Mouse (Mus musculus) limb, embryonic 11.5 days (tissue): ENCODE results near the gene Cox6a2. TPM values are rescaled to one million over a fixed set of nuclear protein-coding genes. Genes with fewer than 3 reads are reported as not detected.
"Not testable (repeated sequence)": the region's sequence is repeated elsewhere in the genome, so short reads cannot be mapped to it uniquely, and the experiment has no call there.

Experiments used
- ATAC-seq: fragments of 200-750 bp; cut with Nextera tagmentation; 2 replicates; pipeline ENCODE4 v1.8.0; 2017; ENCODE audit warnings: low read depth; ENCODE audit not compliant: insufficient number of reproducible peaks, low FRiP score, low TSS enrichment
- DNase-seq: peaks from one replicate; pipeline ENCODE4 v3.0.0-alpha.2; 2015; ENCODE audit warnings: low spot score
- H3K27ac ChIP-seq: fragments of 300-500 bp; sonication (generic); replicated peaks from 2 replicates; pipeline ENCODE4 v1.5.1; 2014; ENCODE audit warnings: low read depth, mild to moderate bottlenecking, low read length
- H3K27me3 ChIP-seq: fragments of 300-500 bp; sonication (generic); 2 replicates; pipeline ENCODE4 v1.6.1; 2014; ENCODE audit warnings: mild to moderate bottlenecking, low read length, mixed read lengths; ENCODE audit not compliant: control insufficient read depth, insufficient read depth
- H3K36me3 ChIP-seq: fragments of 300-500 bp; sonication (generic); 2 replicates; pipeline ENCODE4 v1.6.1; 2014; ENCODE audit warnings: mild to moderate bottlenecking, low read length, moderate library complexity, mixed read lengths; ENCODE audit not compliant: control insufficient read depth, insufficient read depth
- H3K4me1 ChIP-seq: fragments of 300-500 bp; sonication (generic); 2 replicates; pipeline ENCODE4 v1.6.1; 2014; ENCODE audit warnings: low read length, mixed read lengths; ENCODE audit not compliant: control insufficient read depth, insufficient read depth
- H3K4me2 ChIP-seq: fragments of 300-500 bp; sonication (generic); 2 replicates; pipeline ENCODE4 v1.6.1; 2014; ENCODE audit warnings: low read depth, mild to moderate bottlenecking, moderate library complexity; ENCODE audit not compliant: severe bottlenecking
- H3K4me3 ChIP-seq: fragments of 300-500 bp; sonication (generic); 2 replicates; pipeline ENCODE4 v1.5.1; 2014; ENCODE audit warnings: low read depth, low read length
- H3K9ac ChIP-seq: fragments of 300-500 bp; sonication (generic); 2 replicates; pipeline ENCODE4 v1.6.1; 2014; ENCODE audit warnings: mild to moderate bottlenecking, low read length
- H3K9me3 ChIP-seq: fragments of 300-500 bp; sonication (generic); 2 replicates; pipeline ENCODE4 v1.6.1; 2016; ENCODE audit warnings: low read length; ENCODE audit not compliant: control insufficient read depth
- WGBS: fragments of 180-500 bp; shearing (Covaris S2); extraction: QIAGEN DNeasy Blood & Tissue Kit; methylation state at CpG from one replicate; pipeline ENCODE4 v1.1.7; 2014; 5-methylcytosine and 5-hydroxymethylcytosine counted together
- polyA plus RNA-seq: library from polyadenylated mRNA; unstranded; fragments of >200 nt; fragmentation: Nextera tagmentation; extraction: Ambion mirVana; gene quantifications from 2 replicates; pipeline ENCODE4 v1.2.1, GENCODE M21; 2014

The Cox6a2 gene
- polyA plus RNA-seq, 1 experiment from 2014 or later: 0.92 TPM

DNA sequence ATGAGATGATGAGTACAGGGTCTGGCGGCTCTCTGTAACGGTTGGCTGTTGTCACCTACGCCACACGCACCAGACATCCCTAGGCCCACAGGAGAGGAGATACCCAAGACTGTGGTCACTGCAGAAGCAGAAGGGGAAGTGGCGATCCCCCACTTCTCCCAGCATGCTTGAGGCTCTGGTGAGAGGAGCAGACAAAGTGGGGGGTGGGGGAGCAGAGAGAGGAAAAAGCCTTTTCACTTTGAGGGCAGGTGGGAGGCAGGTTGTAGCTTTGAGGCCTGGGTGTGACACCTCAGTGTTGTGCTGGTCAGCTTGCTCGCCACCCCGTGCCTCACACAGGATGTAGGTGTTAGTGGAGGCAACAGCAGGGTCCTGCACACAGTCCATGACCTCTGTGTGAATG is 26.1 kb downstream of the Cox6a2 start:
- Histone ChIP-seq H3K27me3 (no peaks in the 10 kb centered on the region), H3K27ac (no peak overlapping the region), H3K9ac (no peak overlapping the region), H3K4me2 (no peak overlapping the region), H3K36me3 (no peaks in the 10 kb centered on the region), H3K9me3 (no peaks in the 10 kb centered on the region), H3K4me3 (no peak overlapping the region), H3K4me1 (no peaks in the 10 kb centered on the region)
- ATAC-seq: no peak
- DNase-seq: no peak
- WGBS: 70% methylated on average over 7 of the region's 7 CpGs

DNA sequence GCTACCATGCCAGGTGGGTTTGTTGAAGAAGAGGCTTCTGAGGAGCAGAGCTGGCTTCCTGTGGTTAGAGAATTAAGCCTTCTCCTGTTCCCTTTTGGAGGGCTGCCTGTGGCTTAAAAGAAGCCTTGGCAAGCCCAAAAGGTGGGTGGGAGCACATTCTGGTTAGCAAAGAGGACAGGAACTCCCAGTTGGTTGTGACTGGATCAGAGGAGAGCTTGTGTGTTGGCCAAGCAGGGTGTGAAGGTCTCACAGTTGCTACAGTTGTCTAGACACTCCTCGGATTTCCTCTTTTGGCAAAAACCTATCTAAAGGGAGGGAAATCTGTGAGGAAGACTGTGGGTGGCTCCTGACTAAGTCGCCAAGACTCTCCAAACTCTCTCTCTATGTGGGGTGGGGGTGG is 27.8 kb downstream of the Cox6a2 start:
- Histone ChIP-seq H3K4me1 (no peaks in the 10 kb centered on the region), H3K9me3 (no peaks in the 10 kb centered on the region), H3K27me3 (no peaks in the 10 kb centered on the region), H3K4me2 (no peak overlapping the region), H3K9ac (no peak overlapping the region), H3K4me3 (no peak overlapping the region), H3K27ac (no peak overlapping the region), H3K36me3 (no peaks in the 10 kb centered on the region)
- WGBS: 69% methylated on average over 2 of the region's 2 CpGs
- DNase-seq: no peak
- no peak for ATAC-seq

DNA sequence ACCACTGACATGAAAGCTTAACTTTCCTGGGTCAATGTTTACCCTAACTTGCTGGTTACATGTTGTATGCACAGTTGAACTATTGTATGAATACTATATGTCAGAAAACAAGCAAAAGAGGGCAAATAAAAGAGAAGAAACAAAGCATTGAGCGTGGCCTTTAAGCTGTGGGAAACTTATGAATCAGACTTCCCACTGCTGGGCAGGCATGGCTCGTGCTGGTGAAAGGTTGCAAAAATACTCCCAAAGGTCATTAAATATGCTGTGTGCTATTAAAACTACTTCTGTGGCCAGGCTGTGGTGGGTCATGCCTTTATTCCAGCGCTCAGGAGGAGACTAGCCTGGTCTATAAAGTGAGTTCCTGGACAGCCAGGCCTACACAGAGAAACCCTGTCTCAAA is 36.2 kb downstream of the Cox6a2 start:
- Histone ChIP-seq H3K27ac (no peak overlapping the region), H3K9ac (no peak overlapping the region), H3K27me3 (no peaks in the 10 kb centered on the region), H3K36me3 (no peaks in the 10 kb centered on the region), H3K4me2 (no peak overlapping the region), H3K4me1 (no peaks in the 10 kb centered on the region), H3K9me3 (no peaks in the 10 kb centered on the region), H3K4me3 (no peak overlapping the region)
- ATAC-seq: no peak
- 68% methylated on average over 3 of the region's 3 CpGs for WGBS
- no peak for DNase-seq

DNA sequence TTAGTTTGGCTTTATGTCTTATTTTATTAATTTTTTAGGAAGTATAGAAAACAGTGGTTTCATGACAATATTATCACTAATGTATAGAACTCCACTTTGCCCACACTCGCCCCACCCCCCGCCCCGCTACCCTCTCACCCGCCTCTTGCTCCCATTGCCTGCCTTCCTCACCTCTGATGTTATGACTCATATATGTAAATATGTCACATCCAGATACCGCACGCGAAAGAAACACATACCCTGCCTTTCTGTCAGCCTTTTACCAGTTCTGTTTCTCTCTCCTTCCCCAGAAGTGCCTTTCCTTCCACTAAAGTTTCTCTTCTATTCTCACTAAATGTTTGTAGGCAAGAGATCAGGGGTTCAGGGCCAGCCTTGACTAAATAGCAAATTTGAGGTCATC is 39.8 kb downstream of the Cox6a2 start:
- Histone ChIP-seq H3K4me3 (no peak overlapping the region), H3K9ac (no peak overlapping the region), H3K4me1 (no peaks in the 10 kb centered on the region), H3K36me3 (no peaks in the 10 kb centered on the region), H3K27me3 (no peaks in the 10 kb centered on the region), H3K27ac (no peak overlapping the region), H3K4me2 (no peak overlapping the region), H3K9me3 (no peaks in the 10 kb centered on the region)
- ATAC-seq (no peak), DNase-seq (no peak)
- WGBS: 91% methylated on average over 7 of the region's 7 CpGs

DNA sequence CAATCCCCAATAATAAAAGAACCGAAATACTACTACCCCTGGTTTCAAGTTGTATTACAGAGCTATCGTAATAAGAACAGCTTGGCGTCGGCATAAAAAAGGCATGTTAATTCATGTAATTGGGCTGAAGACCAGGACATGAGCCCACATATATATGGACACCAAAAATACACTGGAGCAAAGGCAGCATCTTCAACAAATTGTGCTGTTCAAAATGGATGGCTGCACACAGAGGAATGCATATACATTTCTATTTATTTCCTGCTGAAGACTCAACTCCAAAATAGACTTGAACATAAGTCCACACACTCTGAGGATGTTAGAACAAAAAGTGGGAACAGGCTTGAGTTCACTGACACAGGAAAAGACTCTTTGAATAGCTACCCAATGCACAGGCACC is 42.2 kb downstream of the Cox6a2 start:
- no peak for DNase-seq

DNA sequence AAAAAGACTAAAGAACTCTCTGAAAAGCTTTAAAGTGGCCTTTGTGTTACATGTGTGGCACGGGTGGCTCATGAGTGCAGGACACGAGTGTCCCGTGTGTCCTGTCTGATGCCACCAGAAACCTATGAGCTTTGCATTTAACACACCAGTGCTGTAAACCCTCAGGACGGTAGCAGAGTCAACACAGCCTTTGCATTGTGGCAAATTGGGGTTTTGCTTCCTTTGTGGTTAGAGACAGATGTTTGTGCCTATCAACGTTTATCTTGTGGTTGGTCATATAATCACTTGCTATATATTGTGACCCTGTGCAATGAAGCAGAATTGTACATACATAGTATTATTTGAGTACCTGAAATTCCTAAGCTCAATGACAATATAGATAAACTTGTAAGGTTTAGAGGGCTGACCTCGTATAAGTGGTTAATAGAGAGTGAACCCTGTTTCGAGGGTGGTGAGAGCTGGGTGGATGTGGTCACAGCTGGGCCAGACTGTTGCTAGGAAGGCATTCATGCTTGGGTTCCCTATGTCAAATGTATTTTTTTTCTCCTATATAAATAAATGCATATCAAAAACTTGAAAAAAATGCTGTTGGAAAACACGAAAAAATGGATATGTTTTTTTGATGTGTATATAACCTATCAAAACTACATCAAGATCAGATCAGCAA is 47.4 kb downstream of the Cox6a2 start:
- H3K9ac ChIP-seq, H3K4me1 ChIP-seq, H3K27ac ChIP-seq, H3K27me3 ChIP-seq, H3K4me3 ChIP-seq, H3K4me2 ChIP-seq, DNase-seq, H3K9me3 ChIP-seq, ATAC-seq, H3K36me3 ChIP-seq: not testable (repeated sequence)
- WGBS: 71% methylated on average over 7 of the region's 8 CpGs

More for the DNA sequence above, 42.2 kb downstream of the Cox6a2 start:
- Histone ChIP-seq H3K27me3 (no peaks in the 10 kb centered on the region), H3K4me1 (no peaks in the 10 kb centered on the region), H3K9ac (no peak overlapping the region), H3K9me3 (no peaks in the 10 kb centered on the region), H3K36me3 (no peaks in the 10 kb centered on the region), H3K27ac (no peak overlapping the region), H3K4me3 (no peak overlapping the region), H3K4me2 (no peak overlapping the region)
- no peak for ATAC-seq
- 97% methylated on average over 4 of the region's 4 CpGs for WGBS

Other genes with a start within 250 kb of the Cox6a2 start
- gene Fus, start 238.9 kb downstream of the Cox6a2 start, polyA plus RNA-seq: 62.7 and 63.1 TPM in 2 replicates
- gene Pycard, start 212.5 kb downstream of the Cox6a2 start, polyA plus RNA-seq: 6.7 and 6.9 TPM in 2 replicates
- gene Trim72, start 202.4 kb downstream of the Cox6a2 start, polyA plus RNA-seq: 0.10 and 0.20 TPM in 2 replicates
- gene Itgam, start 143.7 kb downstream of the Cox6a2 start, polyA plus RNA-seq: 0.18 and 0.28 TPM in 2 replicates
- not detected in 2 replicates for gene Gm49368, start 143.7 kb downstream of the Cox6a2 start, polyA plus RNA-seq
- not detected in 2 replicates for gene Itgax, start 76.8 kb downstream of the Cox6a2 start, polyA plus RNA-seq
- gene Itgad, start 52.0 kb downstream of the Cox6a2 start, polyA plus RNA-seq: 0.16 TPM in 1 of 2 replicates, not detected in the other
- gene Armc5, start 31.0 kb upstream of the Cox6a2 start, polyA plus RNA-seq: 9.7 and 10.0 TPM in 2 replicates
- gene 9130023H24Rik, start 31.6 kb upstream of the Cox6a2 start, polyA plus RNA-seq: 10.2 and 11.4 TPM in 2 replicates
- gene Tgfb1i1, start 40.4 kb upstream of the Cox6a2 start, polyA plus RNA-seq: 14.3 and 15.6 TPM in 2 replicates
- not detected in 2 replicates for gene Slc5a2, start 59.3 kb upstream of the Cox6a2 start, polyA plus RNA-seq
- 25.4 and 31.0 TPM in 2 replicates for gene BC017158, start 91.8 kb upstream of the Cox6a2 start, polyA plus RNA-seq
- gene Rgs10, start 212.4 kb upstream of the Cox6a2 start, polyA plus RNA-seq: 5.9 and 7.0 TPM in 2 replicates